Mouse (Mus musculus) cerebellum, postnatal 36 days (tissue): Measurements from ENCODE around the gene Rps6.
"Not testable (repeated sequence)": the region's sequence is repeated elsewhere in the genome, so short reads cannot be mapped to it uniquely, and the experiment has no call there.

Source experiments
- DNase-seq, 2 experiments: peaks; one replicate each; pipeline ENCODE4 v3.0.0; 2021 to 2022; ENCODE audit warnings: mixed read lengths in 2 of 2

Rps6 gene

GRCm38 (mm10) chr4:86851331-86851730 is 5.9 kb downstream of the Rps6 start:
- DNase-seq, result no peak

DNA sequence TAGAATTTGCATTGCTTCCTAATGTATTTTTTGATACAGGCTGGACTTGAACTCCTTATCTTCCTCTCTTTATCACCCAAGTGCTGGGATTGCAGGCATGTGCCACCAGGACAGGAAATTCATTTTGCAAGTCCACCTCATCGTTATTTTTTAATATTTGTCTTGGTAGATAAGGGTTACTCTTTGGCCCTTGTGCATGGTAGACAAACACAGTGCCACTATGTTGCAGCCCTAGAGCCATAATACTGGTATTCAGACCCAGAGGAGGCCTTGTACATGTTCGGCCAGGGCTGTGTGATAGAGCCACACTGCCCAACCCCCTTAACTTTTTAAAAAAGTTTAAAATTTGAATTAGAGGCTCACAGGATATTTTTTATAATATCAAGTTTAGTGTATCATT is 10.0 kb downstream of the Rps6 start:
- DNase-seq, result no peak

DNA sequence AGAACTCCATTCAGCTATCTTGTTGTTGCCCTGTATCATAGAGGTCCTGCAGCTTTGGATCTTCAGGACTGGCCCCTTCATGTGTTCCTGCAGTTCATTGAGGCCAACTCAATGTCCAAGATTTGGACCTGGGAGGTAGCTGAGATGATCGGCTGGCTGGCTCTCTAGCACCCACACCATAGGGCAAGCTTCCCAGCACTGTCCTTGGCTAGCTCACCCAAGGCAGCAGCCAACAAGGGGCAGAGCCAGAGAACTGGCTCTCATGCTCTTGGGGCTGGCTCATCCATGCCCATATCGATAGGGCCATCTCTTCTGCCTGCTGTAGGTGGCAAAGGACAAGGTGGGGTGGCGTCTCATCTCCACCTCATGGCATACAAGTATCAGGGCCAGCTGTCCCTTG is 11.8 kb downstream of the Rps6 start:
- DNase-seq, result peak; percentile 26

DNA sequence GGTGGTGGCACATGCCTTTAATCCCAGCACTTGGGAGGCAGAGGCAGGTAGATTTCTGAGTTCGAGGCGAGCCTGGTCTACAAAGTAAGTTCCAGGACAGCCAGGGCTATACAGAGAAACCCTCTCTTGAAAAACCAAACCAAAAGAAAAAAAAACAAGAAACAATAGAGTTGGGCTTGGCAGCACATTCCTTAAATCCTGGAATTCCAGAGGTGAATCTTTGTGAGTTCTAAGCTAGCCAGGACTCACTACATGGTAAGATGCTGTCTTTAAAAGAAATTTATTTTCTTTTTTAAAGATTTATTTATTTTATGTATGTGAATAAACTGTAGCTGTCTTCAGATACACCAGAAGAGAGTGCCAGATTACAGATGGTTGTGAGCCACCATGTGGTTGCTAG is 16.1 kb downstream of the Rps6 start:
- DNase-seq, result not testable (repeated sequence)

GRCm38 (mm10) chr4:86831896-86832295 is 25.3 kb downstream of the Rps6 start:
- DNase-seq, result no peak

- no peak for DNase-seq
Observed at GRCm38 (mm10) chr4:86825143-86825542, 32.1 kb downstream of the Rps6 start.

DNA sequence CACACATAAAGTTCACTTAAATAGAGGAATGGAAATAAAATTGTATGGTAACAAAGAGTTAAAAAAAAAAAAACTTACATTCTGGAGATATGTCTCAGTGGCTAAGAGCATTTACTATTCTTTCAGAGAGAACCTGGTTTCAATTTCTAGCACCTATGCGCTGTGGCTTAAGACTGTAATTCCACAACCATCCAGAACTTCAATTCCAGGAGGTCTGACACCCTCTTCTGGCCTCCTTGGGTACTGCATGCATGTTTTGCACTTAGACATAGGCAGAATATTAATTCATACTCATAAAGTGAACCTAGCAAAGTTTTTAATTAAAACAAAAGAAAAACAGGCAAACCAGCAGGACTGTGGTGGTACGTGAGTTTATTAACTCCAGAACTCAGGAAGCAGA is 34.0 kb downstream of the Rps6 start:
- peak; percentile 47 to 56 for DNase-seq

DNA sequence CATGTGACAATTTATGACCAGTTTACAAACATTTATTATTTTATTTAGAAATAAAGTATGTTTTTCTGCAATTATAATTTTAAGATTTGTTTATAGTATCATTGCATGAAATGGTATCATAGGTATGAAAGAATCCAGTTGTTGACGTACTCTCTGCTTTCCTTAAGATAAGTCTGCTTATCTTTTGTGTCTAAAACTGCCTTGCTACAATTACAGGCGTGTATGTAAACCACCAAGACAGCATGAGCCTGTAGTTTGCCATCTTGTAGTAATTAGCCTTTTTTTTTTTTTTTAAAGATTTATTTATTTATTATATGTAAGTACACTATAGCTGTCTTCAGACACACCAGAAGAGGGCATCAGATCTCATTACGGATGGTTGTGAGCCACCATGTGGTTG is 42.4 kb downstream of the Rps6 start:
- no peak for DNase-seq

DNA sequence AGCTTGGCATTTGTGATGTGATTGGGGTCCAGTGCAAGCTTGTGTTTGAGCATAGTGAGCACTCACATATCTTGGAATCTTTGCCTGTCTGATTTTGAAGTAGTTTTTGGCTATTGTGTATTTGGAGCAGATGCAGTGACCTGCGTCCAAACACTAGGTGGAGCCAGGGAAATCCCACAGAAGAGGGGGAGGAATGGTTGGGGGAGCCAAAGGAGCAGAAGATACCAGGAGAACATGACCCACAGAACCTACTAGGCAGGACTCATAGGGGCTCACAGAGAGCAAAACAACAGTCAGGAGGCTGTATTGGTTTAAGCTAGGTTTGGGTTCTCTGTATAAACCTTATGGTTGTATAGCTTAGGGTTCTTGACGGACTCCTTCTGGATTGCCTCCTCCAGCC is 46.6 kb downstream of the Rps6 start:
- DNase-seq, result peak in 1 of 2 experiments; percentile 17
